Mouse (Mus musculus) olfactory bulb, adult 2 months (tissue): Measurements from ENCODE around the gene Atp1b4. TPM values are rescaled to one million over a fixed set of nuclear protein-coding genes. Genes with fewer than 3 reads are reported as not detected.
"Not testable (repeated sequence)": the region's sequence is repeated elsewhere in the genome, so short reads cannot be mapped to it uniquely, and the experiment has no call there.

Source experiments
- H3K27ac ChIP-seq: fragments of 200-500 bp; 2 replicates; pipeline ENCODE4 v1.5.1; 2012; ENCODE audit warnings: low read depth, low read length; ENCODE audit not compliant: insufficient read depth
- H3K4me1 ChIP-seq: fragments of 200-500 bp; 2 replicates; pipeline ENCODE4 v1.6.1; 2012; ENCODE audit warnings: low read length; ENCODE audit not compliant: control insufficient read depth, insufficient read depth
- H3K4me3 ChIP-seq: fragments of 200-500 bp; 2 replicates; pipeline ENCODE4 v1.5.1; 2012; ENCODE audit warnings: mild to moderate bottlenecking, low read depth, low read length, moderate library complexity; ENCODE audit not compliant: insufficient read depth
- CTCF ChIP-seq: fragments of 200-500 bp; IDR thresholded peaks from 2 replicates; pipeline ENCODE4 v1.5.1; 2012; ENCODE audit warnings: low read depth, mild to moderate bottlenecking, low read length, moderate library complexity; ENCODE audit not compliant: insufficient read depth
- POLR2A ChIP-seq: fragments of 200-500 bp; IDR thresholded peaks from 2 replicates; pipeline ENCODE4 v1.6.1; 2012; ENCODE audit warnings: mild to moderate bottlenecking, low read depth, low read length, moderate library complexity; ENCODE audit not compliant: insufficient read depth
- WGBS: fragments of 180-500 bp; shearing (Covaris S2); methylation state at CpG from one replicate; pipeline ENCODE4 v1.1.7; 2018; 5-methylcytosine and 5-hydroxymethylcytosine counted together
- polyA plus RNA-seq: library from polyadenylated mRNA; stranded (reverse); fragments of >200 nt; gene quantifications from 2 replicates; pipeline ENCODE4 v1.2.4, GENCODE M21; 2012; ENCODE audit warnings: low replicate concordance; ENCODE audit not compliant: missing spikeins, insufficient read depth, insufficient read length

Atp1b4 gene
- not detected in 2 replicates for polyA plus RNA-seq

DNA sequence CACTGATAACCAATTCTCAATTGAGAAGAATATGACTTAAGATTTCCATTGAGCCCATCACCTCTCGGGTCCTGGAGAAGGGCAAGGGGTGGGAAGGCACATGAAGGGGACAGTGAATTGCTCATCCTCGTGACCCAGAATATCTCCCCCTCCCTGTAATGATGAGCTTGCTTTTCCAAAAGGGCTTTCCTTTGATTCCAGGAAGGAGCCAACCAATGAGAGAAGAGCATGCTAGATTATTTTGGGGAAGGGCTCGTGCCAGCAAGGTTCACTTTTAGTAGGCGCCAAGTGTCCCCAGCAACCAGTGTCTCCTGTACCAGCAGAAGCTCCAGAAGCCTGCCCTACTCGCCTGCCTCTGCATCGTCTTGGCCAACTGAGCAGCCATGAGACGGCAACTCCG is at the start of gene Atp1b4:
TSS of gene Atp1b4 (plus strand) at position 301 of the 400 bp plus-strand sequence.
- Histone ChIP-seq H3K4me1 (peaks cover 5% of the 10 kb centered on the region; the same call in 1 of the 2 replicates), H3K4me3 (no peak within 1 kb of the TSS), H3K27ac (no peak within 1 kb of the TSS)
- 91% methylated on average over 8 of the region's 8 CpGs for WGBS
- TF ChIP-seq CTCF = no peak
- TF ChIP-seq POLR2A = no peak

DNA sequence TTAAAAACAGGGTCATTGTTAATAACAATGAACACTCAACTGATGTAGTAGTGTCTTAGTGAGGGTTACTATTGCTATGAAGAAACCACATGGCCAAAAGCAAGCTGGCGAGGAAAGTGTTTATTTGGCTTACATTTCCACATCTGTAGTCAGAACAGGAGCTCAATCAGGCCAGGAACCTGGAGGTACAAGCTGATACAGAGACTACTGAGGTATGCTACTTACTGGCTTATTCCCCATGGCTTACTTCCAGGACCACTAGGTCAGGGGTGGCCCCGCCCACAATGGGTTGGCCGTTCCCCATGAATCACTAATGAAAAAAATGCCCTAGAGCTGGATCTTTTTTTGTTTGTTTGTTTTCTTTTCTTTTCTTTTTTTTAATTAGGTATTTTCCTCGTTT is 7.4 kb upstream of the Atp1b4 start:
- TF ChIP-seq POLR2A (no peak), CTCF (no peak)
- 56% methylated on average over 4 of the region's 4 CpGs for WGBS
- H3K4me1 ChIP-seq = peaks cover 3% of the 10 kb centered on the region; the same call in 1 of the 2 replicates

DNA sequence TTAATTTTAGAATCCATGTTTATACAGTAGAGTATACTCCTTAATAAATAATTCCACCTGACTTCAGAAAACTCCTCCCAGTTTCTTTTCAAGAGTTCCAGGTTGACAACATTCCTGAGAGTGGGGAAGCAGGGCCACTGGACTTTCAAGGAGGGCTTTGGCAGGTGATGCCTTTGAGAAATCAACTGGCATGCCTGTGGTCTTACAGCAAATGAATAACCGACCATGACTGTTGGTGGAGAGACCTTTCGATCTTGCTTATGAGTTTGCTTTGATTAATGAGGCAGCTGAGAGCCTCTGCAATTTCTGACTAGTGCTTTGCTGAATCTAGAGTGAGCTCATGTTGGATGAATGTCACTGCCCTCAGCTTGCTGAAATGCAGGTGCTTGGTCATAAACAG is 4.9 kb upstream of the Atp1b4 start:
- Histone ChIP-seq H3K4me3 (no peak overlapping the region), H3K4me1 (peaks cover 5% of the 10 kb centered on the region; the same call in 1 of the 2 replicates), H3K27ac (no peak overlapping the region)
- TF ChIP-seq CTCF (no peak), POLR2A (no peak)
- WGBS = 93% methylated on average over 2 of the region's 2 CpGs

More for the DNA sequence above, 7.4 kb upstream of the Atp1b4 start:
- Histone ChIP-seq H3K27ac (no peak overlapping the region), H3K4me3 (no peak overlapping the region)

DNA sequence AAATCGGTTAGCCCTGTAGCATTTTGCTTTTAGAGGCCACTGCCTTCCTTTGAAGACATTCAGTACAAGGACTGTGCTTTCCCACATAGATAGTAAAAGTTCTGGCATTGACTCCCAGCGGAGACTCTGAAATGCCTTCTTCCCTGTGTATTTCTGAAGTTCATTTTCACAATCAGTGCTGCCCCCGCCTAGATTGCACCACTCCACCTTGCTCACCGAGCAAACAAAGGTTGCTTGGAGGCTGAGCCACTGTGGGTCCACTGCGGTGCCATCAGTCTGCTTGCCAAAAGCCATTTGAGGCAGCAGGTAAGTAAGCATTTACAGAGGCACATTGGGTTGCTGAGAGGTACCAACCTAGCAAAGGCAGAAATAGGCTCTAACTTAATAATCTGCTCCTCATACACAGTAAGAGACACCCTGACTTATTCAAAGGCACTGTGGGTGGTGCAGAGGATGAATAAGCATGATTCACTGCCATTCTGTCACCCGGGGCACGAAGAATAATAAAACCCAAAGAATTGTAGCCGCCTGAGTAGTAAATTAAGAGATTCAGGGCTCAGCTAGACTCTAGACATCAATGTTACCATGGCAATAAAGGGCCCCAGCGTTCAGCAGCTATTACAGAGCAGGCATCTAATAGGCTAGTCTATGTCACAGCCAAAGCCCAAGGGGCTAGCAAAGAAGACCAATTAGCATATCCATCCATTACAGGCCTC is 2.9 kb upstream of the Atp1b4 start:
- 33% methylated on average over 9 of the region's 9 CpGs for WGBS
- TF ChIP-seq POLR2A (no peak), CTCF (no peak)
- Histone ChIP-seq H3K4me1 (peaks cover 5% of the 10 kb centered on the region; the same call in 1 of the 2 replicates), H3K4me3 (no peak overlapping the region), H3K27ac (peak overlapping the region; percentile 93)

- no peak for TF ChIP-seq CTCF
- no peak for TF ChIP-seq POLR2A
- Histone ChIP-seq H3K27ac (peak overlapping the region; percentile 91), H3K4me3 (no peak overlapping the region), H3K4me1 (peaks cover 5% of the 10 kb centered on the region; the same call in 1 of the 2 replicates)
- 46% methylated on average over 6 of the region's 6 CpGs for WGBS
These were observed 2.3 kb upstream of the Atp1b4 start for GRCm38 (mm10) chrX:38313626-38314210.

DNA sequence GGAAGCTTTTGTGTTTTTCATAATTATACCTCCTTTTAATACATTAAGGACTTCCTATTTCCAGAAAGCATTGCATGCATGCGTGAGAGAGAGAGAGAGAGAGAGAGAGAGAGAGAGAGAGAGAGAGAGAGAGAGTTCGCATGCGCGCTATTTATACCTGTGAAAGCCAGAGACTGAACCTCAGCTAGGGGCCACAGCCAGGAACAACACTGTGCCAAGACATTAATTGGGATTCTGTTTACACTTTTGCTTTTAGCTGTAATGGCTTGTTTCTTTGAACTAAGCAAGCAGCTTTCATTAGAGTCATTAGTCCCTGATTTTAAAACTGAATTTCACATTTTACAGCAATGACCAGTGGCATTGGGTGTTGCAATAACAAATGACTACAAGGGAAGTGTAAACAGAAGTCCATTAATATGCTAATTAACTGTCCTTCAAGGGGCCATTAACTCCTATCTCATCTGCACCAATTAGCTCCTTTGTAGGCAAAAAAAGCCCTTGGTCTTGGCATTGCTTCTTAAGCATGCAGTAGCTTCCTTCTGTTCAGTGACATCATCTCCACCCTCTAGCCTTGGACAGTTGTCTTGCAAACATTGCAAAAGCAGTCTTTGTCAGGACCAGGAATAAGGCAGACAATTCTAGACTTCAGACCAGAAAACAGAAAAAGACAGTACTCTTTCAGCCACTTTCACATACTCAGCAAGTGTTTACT is 14.9 kb downstream of the Atp1b4 start:
- Histone ChIP-seq H3K4me1 (no peaks in the 10 kb centered on the region), H3K27ac (no peak overlapping the region), H3K4me3 (no peak overlapping the region)
- 60% methylated on average over 4 of the region's 4 CpGs for WGBS
- TF ChIP-seq POLR2A = no peak
- TF ChIP-seq CTCF = no peak

GRCm38 (mm10) chrX:38334329-38335279 is 18.6 kb downstream of the Atp1b4 start:
- TF ChIP-seq POLR2A (no peak), CTCF (no peak)
- 63% methylated on average over 8 of the region's 8 CpGs for WGBS
- H3K4me1 ChIP-seq = no peaks in the 10 kb centered on the region
- no peak overlapping the region for H3K27ac ChIP-seq
- no peak overlapping the region for H3K4me3 ChIP-seq

DNA sequence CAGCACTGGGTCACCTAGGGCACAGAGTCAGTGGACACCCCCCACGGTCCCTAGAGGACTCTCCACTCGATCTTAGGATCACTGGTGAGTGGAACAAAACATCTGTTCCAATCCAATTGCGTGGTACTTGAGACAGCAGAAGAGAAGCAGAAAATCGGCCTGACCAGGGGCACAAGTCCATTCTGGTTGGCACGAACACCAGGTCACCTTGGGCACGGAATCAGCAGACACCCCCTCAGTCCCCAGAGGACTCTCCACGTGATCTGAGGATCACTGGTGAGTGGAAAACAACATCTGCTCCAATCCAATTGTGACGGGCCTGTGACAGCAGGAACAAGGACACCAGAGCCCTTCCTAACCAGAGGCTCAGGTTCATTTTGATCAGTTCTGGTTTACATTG is 46.0 kb downstream of the Atp1b4 start:
- no peak for TF ChIP-seq POLR2A
- TF ChIP-seq CTCF = no peak
- Histone ChIP-seq H3K4me1 (no peaks in the 10 kb centered on the region), H3K4me3 (no peak overlapping the region), H3K27ac (no peak overlapping the region)
- 67% methylated on average over 8 of the region's 8 CpGs for WGBS

DNA sequence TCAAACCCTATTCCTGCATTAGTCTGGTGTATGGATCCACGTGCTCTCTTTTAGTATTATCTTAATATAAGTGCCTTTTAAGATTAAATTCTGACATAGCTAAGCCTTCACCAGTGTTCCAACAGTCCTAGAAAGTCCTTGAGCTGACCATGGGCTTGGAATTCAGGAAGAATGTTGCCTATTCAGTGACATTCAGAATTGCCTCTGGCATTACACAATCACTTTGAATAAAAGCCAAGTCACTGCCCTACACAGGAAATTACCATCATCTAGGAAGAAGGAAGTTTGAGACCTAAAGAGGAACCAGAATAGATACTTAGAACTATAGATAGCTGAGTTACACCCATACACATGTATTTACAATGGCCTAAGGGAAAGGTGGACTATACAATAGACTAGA is 48.6 kb downstream of the Atp1b4 start:
- not testable (repeated sequence) for H3K4me1 ChIP-seq, H3K27ac ChIP-seq, H3K4me3 ChIP-seq
- 57% methylated on average over 1 of the region's 1 CpGs for WGBS

DNA sequence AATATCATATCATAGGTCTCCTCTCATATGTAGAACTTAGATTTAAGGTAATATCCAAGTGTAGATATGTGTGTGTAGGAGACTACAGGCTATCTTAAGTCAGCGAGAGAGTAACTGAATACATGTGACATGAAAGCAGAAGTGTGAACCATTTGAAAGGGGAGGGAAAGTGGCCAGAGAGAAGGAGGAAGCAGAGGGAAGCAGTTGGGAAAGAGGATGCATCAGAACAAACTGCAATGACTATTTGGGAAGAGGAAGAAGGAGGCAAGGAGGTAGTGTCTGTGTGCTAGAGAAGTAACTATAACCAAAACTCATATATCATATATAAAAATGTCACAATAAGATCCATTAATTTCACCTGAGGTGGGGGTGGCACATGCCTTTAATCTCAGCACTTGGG is 57.2 kb downstream of the Atp1b4 start:
- WGBS = 90% methylated on average over 1 of the region's 1 CpGs
- not testable (repeated sequence) for H3K4me3 ChIP-seq, H3K27ac ChIP-seq, H3K4me1 ChIP-seq
